Mouse (Mus musculus): Measurements from ENCODE around the gene Gm30737.
"Not testable (repeated sequence)": the region's sequence is repeated elsewhere in the genome, so short reads cannot be mapped to it uniquely, and the experiment has no call there.

Gene Gm30737

GRCm38 (mm10) chrY:14400410-14400809, at the start of gene Gm30737:
TSS of gene Gm30737 (plus strand) at chrY:14400710.
- not testable (repeated sequence) for DNase-seq (ENCODE audit: low spot score in 2 of 2)

Measured in spleen, postnatal 14 days (tissue).